Mouse (Mus musculus): Measurements from ENCODE around the gene Hist2h3b. TPM values are rescaled to one million over a fixed set of nuclear protein-coding genes. Genes with fewer than 3 reads are reported as not detected.
"Not testable (repeated sequence)": the region's sequence is repeated elsewhere in the genome, so short reads cannot be mapped to it uniquely, and the experiment has no call there.

Gene Hist2h3b
- polyA plus RNA-seq (2014; fragmentation: Nextera tagmentation; extraction: Ambion mirVana): 94.4 and 97.1 TPM in 2 replicates

- no peaks in the 10 kb centered on the region for H3K9me3 ChIP-seq (ENCODE audit: control insufficient read depth, low read length)
- H3K9ac ChIP-seq (ENCODE audit: low read length): peak within 1 kb of the TSS; percentile 81
- no peaks in the 10 kb centered on the region for H3K27me3 ChIP-seq (ENCODE audit: control insufficient read depth, insufficient read depth, low read length)
- ATAC-seq (ENCODE audit: low FRiP score) (peak; percentile 62), DNase-seq (ENCODE audit: low spot score, missing footprints) (peak; percentile 97)
- peak within 1 kb of the TSS; percentile 82 for H3K4me2 ChIP-seq
- H3K4me3 ChIP-seq (ENCODE audit: low read depth, low read length): peak within 1 kb of the TSS; percentile 40
- H3K4me1 ChIP-seq (ENCODE audit: control insufficient read depth, insufficient read depth, low read length): peaks cover 16% of the 10 kb centered on the region
- no peaks in the 10 kb centered on the region for H3K36me3 ChIP-seq (ENCODE audit: control insufficient read depth, insufficient read depth, low read length)
- H3K27ac ChIP-seq (ENCODE audit: low read depth, low read length): peak within 1 kb of the TSS; percentile 97
- WGBS: 26% methylated on average over 28 of the region's 30 CpGs
Measured at GRCm38 (mm10) chr3:96268051-96268775, at the start of gene Hist2h3b. Gene Hist2h3b, plus strand, starts transcription at chr3:96268654.

- H3K36me3 ChIP-seq (ENCODE audit: control insufficient read depth, insufficient read depth, low read length): no peaks in the 10 kb centered on the region
- H3K4me1 ChIP-seq (ENCODE audit: control insufficient read depth, insufficient read depth, low read length): peaks cover 19% of the 10 kb centered on the region
- H3K4me3 ChIP-seq (ENCODE audit: low read depth, low read length): peak overlapping the region; percentile 60
- ATAC-seq (ENCODE audit: low FRiP score): peak; percentile 26; the same call in 1 of the 2 replicates
- WGBS: under 1% methylated on average over 12 of the region's 12 CpGs
- peak overlapping the region; percentile 94 for H3K9ac ChIP-seq (ENCODE audit: low read length)
- DNase-seq (ENCODE audit: low spot score, missing footprints): peak; percentile 95
- no peaks in the 10 kb centered on the region for H3K27me3 ChIP-seq (ENCODE audit: control insufficient read depth, insufficient read depth, low read length)
- peak overlapping the region; percentile 96 for H3K27ac ChIP-seq (ENCODE audit: low read depth, low read length)
- H3K4me2 ChIP-seq: peak overlapping the region; percentile 85
- no peaks in the 10 kb centered on the region for H3K9me3 ChIP-seq (ENCODE audit: control insufficient read depth, low read length)
Measured at GRCm38 (mm10) chr3:96219191-96219641, 49.2 kb upstream of the Hist2h3b start.

- ATAC-seq (ENCODE audit: low FRiP score) (peak; percentile 89), DNase-seq (ENCODE audit: low spot score, missing footprints) (peak; percentile 98)
- H3K4me1 ChIP-seq (ENCODE audit: control insufficient read depth, insufficient read depth, low read length): peaks cover 19% of the 10 kb centered on the region
- H3K9me3 ChIP-seq (ENCODE audit: control insufficient read depth, low read length): no peaks in the 10 kb centered on the region
- no peaks in the 10 kb centered on the region for H3K27me3 ChIP-seq (ENCODE audit: control insufficient read depth, insufficient read depth, low read length)
- WGBS: 0% methylated on average over 37 of the region's 37 CpGs
- H3K4me2 ChIP-seq: peak within 1 kb of the TSS; percentile 85
- peak within 1 kb of the TSS; percentile 96 for H3K27ac ChIP-seq (ENCODE audit: low read depth, low read length)
- no peaks in the 10 kb centered on the region for H3K36me3 ChIP-seq (ENCODE audit: control insufficient read depth, insufficient read depth, low read length)
- H3K9ac ChIP-seq (ENCODE audit: low read length): peak within 1 kb of the TSS; percentile 94
- H3K4me3 ChIP-seq (ENCODE audit: low read depth, low read length): peak within 1 kb of the TSS; percentile 60
Measured at GRCm38 (mm10) chr3:96219661-96220130, 48.8 kb upstream of the Hist2h3b start, which contains the start of the genes Bola1 and Hist2h2ab. Gene Bola1, minus strand, starts transcription at chr3:96219709. Gene Hist2h2ab, plus strand, starts transcription at chr3:96219865.

GRCm38 (mm10) chr3:96220131-96220764, 48.2 kb upstream of the Hist2h3b start:
- not testable (repeated sequence) for H3K27me3 ChIP-seq (ENCODE audit: control insufficient read depth, insufficient read depth, low read length); H3K9me3 ChIP-seq (ENCODE audit: control insufficient read depth, low read length); H3K36me3 ChIP-seq (ENCODE audit: control insufficient read depth, insufficient read depth, low read length)
- peak overlapping the region; percentile 96 for H3K27ac ChIP-seq (ENCODE audit: low read depth, low read length)
- ATAC-seq (ENCODE audit: low FRiP score) (peak; percentile 14), DNase-seq (ENCODE audit: low spot score, missing footprints) (peak; percentile 97)
- peak overlapping the region; percentile 85 for H3K4me2 ChIP-seq
- peaks cover 20% of the 10 kb centered on the region for H3K4me1 ChIP-seq (ENCODE audit: control insufficient read depth, insufficient read depth, low read length)
- H3K9ac ChIP-seq (ENCODE audit: low read length): peak overlapping the region; percentile 94
- peak overlapping the region; percentile 60 for H3K4me3 ChIP-seq (ENCODE audit: low read depth, low read length)
- under 1% methylated on average over 33 of the region's 47 CpGs for WGBS

GRCm38 (mm10) chr3:96220765-96221639, 47.5 kb upstream of the Hist2h3b start, which contains the start of the genes Hist2h2ac and Hist2h2be:
Gene Hist2h2ac, minus strand, starts transcription at chr3:96220880.
Gene Hist2h2be, plus strand, starts transcription at chr3:96221119.
- under 1% methylated on average over 43 of the region's 43 CpGs for WGBS
- no peaks in the 10 kb centered on the region for H3K9me3 ChIP-seq (ENCODE audit: control insufficient read depth, low read length)
- peak; percentile 88 for ATAC-seq (ENCODE audit: low FRiP score)

GRCm38 (mm10) chr3:96221640-96222038, 46.8 kb upstream of the Hist2h3b start:
- H3K9ac ChIP-seq (ENCODE audit: low read length): peak overlapping the region; percentile 94
- H3K4me3 ChIP-seq (ENCODE audit: low read depth, low read length): peak overlapping the region; percentile 60
- ATAC-seq (ENCODE audit: low FRiP score): no peak
- no peaks in the 10 kb centered on the region for H3K9me3 ChIP-seq (ENCODE audit: control insufficient read depth, low read length)
- 14% methylated on average over 9 of the region's 9 CpGs for WGBS
- H3K36me3 ChIP-seq (ENCODE audit: control insufficient read depth, insufficient read depth, low read length): no peaks in the 10 kb centered on the region
- peak overlapping the region; percentile 85 for H3K4me2 ChIP-seq
- peaks cover 26% of the 10 kb centered on the region for H3K4me1 ChIP-seq (ENCODE audit: control insufficient read depth, insufficient read depth, low read length)
- peak; percentile 93 for DNase-seq (ENCODE audit: low spot score, missing footprints)
- H3K27ac ChIP-seq (ENCODE audit: low read depth, low read length): peak overlapping the region; percentile 96
- H3K27me3 ChIP-seq (ENCODE audit: control insufficient read depth, insufficient read depth, low read length): no peaks in the 10 kb centered on the region

More at GRCm38 (mm10) chr3:96220765-96221639, 47.5 kb upstream of the Hist2h3b start, which contains the start of the genes Hist2h2ac and Hist2h2be:
- peak within 1 kb of the TSS; percentile 96 for H3K27ac ChIP-seq (ENCODE audit: low read depth, low read length)
- peak within 1 kb of the TSS; percentile 94 for H3K9ac ChIP-seq (ENCODE audit: low read length)
- peaks cover 24% of the 10 kb centered on the region for H3K4me1 ChIP-seq (ENCODE audit: control insufficient read depth, insufficient read depth, low read length)
- H3K4me3 ChIP-seq (ENCODE audit: low read depth, low read length): peak within 1 kb of the TSS; percentile 60
- peak within 1 kb of the TSS; percentile 85 for H3K4me2 ChIP-seq
- DNase-seq (ENCODE audit: low spot score, missing footprints): peak; percentile 98
- no peaks in the 10 kb centered on the region for H3K36me3 ChIP-seq (ENCODE audit: control insufficient read depth, insufficient read depth, low read length)
- no peaks in the 10 kb centered on the region for H3K27me3 ChIP-seq (ENCODE audit: control insufficient read depth, insufficient read depth, low read length)

GRCm38 (mm10) chr3:96222774-96223173, 45.7 kb upstream of the Hist2h3b start:
- DNase-seq (ENCODE audit: low spot score, missing footprints) (no peak), ATAC-seq (ENCODE audit: low FRiP score) (no peak)
- no peak overlapping the region for H3K27ac ChIP-seq (ENCODE audit: low read depth, low read length)
- H3K36me3 ChIP-seq (ENCODE audit: control insufficient read depth, insufficient read depth, low read length): no peaks in the 10 kb centered on the region
- 89% methylated on average over 4 of the region's 4 CpGs for WGBS
- peak overlapping the region; percentile 5 for H3K4me2 ChIP-seq
- H3K4me1 ChIP-seq (ENCODE audit: control insufficient read depth, insufficient read depth, low read length): peaks cover 26% of the 10 kb centered on the region
- H3K27me3 ChIP-seq (ENCODE audit: control insufficient read depth, insufficient read depth, low read length): no peaks in the 10 kb centered on the region
- no peak overlapping the region for H3K4me3 ChIP-seq (ENCODE audit: low read depth, low read length)
- H3K9ac ChIP-seq (ENCODE audit: low read length): no peak overlapping the region
- H3K9me3 ChIP-seq (ENCODE audit: control insufficient read depth, low read length): no peaks in the 10 kb centered on the region

- Histone ChIP-seq H3K4me2 (no peak overlapping the region), H3K9me3 (ENCODE audit: control insufficient read depth, low read length) (no peaks in the 10 kb centered on the region), H3K4me1 (ENCODE audit: control insufficient read depth, insufficient read depth, low read length) (peaks cover 21% of the 10 kb centered on the region), H3K36me3 (ENCODE audit: control insufficient read depth, insufficient read depth, low read length) (no peaks in the 10 kb centered on the region), H3K9ac (ENCODE audit: low read length) (peak overlapping the region; percentile 18), H3K4me3 (ENCODE audit: low read depth, low read length) (no peak overlapping the region), H3K27me3 (ENCODE audit: control insufficient read depth, insufficient read depth, low read length) (no peaks in the 10 kb centered on the region), H3K27ac (ENCODE audit: low read depth, low read length) (no peak overlapping the region)
- WGBS: 15% methylated on average over 2 of the region's 2 CpGs
- DNase-seq (ENCODE audit: low spot score, missing footprints) (no peak), ATAC-seq (ENCODE audit: low FRiP score) (no peak)
Measured at GRCm38 (mm10) chr3:96225421-96225820, 43.0 kb upstream of the Hist2h3b start.
